Mouse (Mus musculus): ENCODE data around the gene Ephb4.

Ephb4 gene

DNA sequence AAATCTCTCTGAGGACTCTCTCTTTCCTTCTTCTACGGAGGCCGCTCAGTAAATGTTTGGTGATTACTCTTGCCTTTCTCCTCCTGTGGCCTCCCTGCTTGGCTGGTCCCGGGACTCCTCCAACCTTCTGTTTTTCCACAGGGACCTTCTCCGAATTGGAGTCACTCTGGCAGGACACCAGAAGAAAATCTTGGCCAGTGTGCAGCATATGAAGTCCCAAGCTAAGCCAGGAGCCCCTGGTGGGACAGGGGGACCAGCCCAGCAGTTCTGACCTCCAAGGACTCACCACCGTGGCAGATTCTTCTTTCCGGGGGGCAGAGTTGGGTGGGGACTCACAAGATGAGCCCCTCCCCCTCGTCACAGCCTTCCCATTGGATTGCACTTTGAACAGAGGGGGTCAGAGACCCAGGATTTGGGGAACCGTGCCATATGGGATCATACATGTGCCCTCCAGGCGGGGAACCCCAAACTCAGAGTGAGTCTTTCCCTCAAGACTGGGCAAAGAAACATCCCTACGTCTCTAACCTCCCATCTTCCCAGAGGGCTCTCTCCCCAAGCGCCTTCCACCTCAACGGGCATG lies 23.6 kb downstream of the Ephb4 start:
- no peak for DNase-seq (ENCODE audit: low spot score)

GRCm38 (mm10) chr5:137374521-137375080 lies 24.7 kb downstream of the Ephb4 start:
- no peak for DNase-seq (ENCODE audit: low spot score)

- no peak for DNase-seq (ENCODE audit: low spot score)
These were observed 25.7 kb downstream of the Ephb4 start for GRCm38 (mm10) chr5:137375627-137376026.

GRCm38 (mm10) chr5:137376198-137376597 lies 26.3 kb downstream of the Ephb4 start:
- DNase-seq (ENCODE audit: low spot score) = no peak

DNA sequence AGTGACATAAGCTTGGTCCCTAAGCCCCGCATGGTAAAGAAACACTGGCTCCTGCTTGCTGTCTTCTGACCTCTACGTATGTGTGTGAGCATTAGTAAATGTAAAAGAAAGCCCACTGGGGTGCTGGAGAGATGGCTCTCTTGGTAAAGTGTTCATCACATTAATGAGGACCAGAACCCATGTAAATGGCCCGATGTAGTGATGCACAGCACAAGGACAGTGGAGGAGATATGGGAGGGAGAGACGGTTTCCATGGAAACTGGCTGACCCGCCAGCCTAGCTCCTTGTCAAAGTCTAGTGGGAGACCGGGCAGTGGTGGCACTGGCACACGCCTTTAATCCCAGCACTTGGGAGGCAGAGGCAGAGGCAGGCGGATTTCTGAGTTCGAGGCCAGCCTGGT lies 26.8 kb downstream of the Ephb4 start:
- DNase-seq (ENCODE audit: low spot score) = no peak

DNA sequence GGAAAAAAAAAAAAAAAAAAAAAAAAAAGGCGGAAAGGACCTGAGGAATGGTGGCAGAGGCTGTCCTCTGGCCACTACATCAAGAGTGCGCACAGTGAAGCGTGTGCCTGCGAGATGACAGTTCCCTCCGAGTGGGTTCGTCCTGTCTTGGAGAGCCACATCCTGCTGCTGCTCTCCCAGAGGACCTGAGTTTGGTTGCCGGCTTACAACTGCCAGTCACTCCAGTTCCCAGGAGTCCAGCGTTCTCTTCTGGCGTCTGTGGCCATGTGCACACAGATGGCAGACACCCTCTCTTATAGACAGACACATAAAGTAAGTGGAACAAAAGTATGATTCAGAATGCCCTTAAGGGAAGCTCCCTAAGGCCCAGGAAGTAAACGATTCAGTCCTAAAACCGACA lies 27.3 kb downstream of the Ephb4 start:
- no peak for DNase-seq (ENCODE audit: low spot score)

DNA sequence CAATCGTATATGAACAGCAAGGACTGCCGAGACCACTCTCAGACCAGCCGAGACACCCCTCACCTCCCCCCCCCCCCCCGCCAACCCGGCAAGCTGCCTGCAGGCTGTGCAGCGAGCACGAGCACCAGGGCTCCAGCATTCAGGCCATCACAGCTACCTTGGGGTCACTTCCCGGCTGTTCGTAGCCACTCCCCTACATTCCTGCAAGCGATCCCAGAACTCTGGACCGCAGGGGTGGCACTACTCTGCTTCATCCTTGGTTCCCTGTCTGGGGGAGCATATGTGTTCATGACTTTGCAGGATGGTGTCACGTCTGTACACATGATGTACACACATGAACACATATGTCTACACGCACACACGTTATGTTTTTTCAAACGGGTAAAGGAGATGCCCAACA lies 27.7 kb downstream of the Ephb4 start:
- DNase-seq (ENCODE audit: low spot score) = no peak

- DNase-seq (ENCODE audit: low spot score) = no peak
These were observed 31.2 kb downstream of the Ephb4 start for GRCm38 (mm10) chr5:137381152-137381551.

GRCm38 (mm10) chr5:137383441-137383840 lies 33.5 kb downstream of the Ephb4 start:
- no peak for DNase-seq (ENCODE audit: low spot score)

DNA sequence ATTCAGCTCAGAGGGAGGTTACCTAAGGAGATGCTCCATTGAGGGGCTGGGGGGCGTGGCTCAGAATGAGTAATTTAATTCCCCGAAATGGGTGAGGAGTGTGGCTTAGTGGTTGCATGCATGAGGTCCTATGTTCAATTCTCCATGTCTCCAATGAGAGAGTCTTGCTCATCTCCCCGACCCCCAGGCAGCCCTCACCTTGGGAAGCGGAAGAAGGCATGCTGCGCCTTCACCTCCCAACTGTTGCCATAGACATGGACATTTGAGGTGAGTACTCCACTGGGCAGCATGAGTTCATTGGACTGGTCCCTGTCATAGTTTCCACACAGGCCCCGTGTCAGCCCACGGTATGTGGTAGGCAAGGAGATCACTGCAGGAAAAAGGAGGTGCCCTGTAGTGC lies 36.8 kb downstream of the Ephb4 start:
- DNase-seq (ENCODE audit: low spot score) = no peak

- DNase-seq (ENCODE audit: low spot score) = no peak
These were observed 41.7 kb downstream of the Ephb4 start for GRCm38 (mm10) chr5:137391641-137392040.

GRCm38 (mm10) chr5:137394456-137394855 lies 44.5 kb downstream of the Ephb4 start:
- no peak for DNase-seq (ENCODE audit: low spot score)

GRCm38 (mm10) chr5:137404081-137404480 lies 54.2 kb downstream of the Ephb4 start:
- no peak for DNase-seq (ENCODE audit: low spot score)

DNA sequence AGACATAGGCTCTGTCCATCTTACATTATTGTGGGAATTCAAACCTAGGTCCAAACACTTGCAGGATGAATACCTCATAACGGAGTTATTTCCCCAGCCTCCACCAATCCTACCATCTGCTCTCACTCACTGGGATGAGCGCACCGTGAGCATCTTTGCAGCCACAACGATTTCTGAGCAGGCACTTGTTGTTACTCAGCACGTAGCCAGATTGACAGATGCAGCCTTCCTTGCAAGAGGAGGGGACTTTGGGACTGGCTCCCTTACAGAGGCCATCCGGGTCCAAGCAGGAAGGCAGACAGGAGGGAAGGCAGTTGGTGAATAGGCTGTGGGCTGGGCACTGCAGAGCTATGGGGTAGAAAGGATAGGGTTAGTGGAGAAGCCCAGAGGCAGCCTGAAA lies 59.5 kb downstream of the Ephb4 start:
- DNase-seq (ENCODE audit: low spot score) = no peak

GRCm38 (mm10) chr5:137410066-137410465 lies 60.2 kb downstream of the Ephb4 start:
- no peak for DNase-seq (ENCODE audit: low spot score)

- DNase-seq (ENCODE audit: low spot score) = no peak
These were observed 60.6 kb downstream of the Ephb4 start for GRCm38 (mm10) chr5:137410549-137410948.

GRCm38 (mm10) chr5:137411235-137411634 lies 61.3 kb downstream of the Ephb4 start:
- DNase-seq (ENCODE audit: low spot score) = no peak

DNA sequence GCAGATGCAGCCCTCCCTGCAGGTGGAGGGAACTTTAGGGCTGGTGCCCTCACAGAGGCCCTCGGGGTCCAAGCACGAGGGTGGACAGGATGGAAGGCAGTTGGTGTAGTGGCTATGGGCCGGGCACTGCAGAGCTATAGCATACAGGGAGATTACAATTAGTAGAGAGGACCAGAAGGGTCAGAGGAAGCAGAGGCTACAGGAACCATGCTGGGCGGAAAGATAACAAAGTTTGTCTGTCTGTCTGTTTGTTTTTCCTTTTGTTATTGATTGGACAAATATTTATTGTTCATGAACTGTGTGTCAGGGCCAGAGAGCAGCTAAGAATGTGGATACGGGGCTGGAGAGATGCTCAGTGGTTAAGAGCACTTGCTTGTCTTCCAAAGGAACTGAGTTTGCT lies 64.3 kb downstream of the Ephb4 start:
- no peak for DNase-seq (ENCODE audit: low spot score)

DNA sequence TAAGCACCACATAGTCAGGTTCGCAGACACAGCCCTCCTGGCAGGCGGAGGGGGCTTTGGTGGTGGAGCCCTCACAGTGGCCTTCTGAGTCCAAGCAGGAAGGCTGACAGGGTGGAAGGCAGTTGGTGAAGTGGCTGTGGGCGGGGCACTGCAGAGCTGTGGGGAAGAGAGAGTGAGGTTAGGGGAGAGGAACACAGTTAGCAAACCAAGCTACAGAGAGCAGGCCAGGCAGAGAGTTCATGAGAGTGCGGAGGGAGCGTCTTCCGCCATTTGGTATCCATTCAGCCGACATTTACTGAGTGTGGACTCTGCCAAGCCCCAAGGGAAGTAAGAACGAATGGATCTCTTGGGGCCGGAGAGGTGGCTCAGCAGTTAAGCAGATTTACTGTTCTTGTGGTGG lies 69.2 kb downstream of the Ephb4 start:
- DNase-seq (ENCODE audit: low spot score) = no peak

- no peak for DNase-seq (ENCODE audit: low spot score)
These were observed 69.9 kb downstream of the Ephb4 start for GRCm38 (mm10) chr5:137419841-137420240.

GRCm38 (mm10) chr5:137425648-137426047 lies 75.7 kb downstream of the Ephb4 start:
- no peak for DNase-seq (ENCODE audit: low spot score)

All from urinary bladder, postnatal 10 days (tissue).